Mouse (Mus musculus): ENCODE results near the gene Icmt. TPM values are rescaled to one million over a fixed set of nuclear protein-coding genes. Genes with fewer than 3 reads are reported as not detected.

The Icmt gene
- total RNA-seq, 2 experiments from 2014 or later, result 9.3 to 11.9 TPM

DNA sequence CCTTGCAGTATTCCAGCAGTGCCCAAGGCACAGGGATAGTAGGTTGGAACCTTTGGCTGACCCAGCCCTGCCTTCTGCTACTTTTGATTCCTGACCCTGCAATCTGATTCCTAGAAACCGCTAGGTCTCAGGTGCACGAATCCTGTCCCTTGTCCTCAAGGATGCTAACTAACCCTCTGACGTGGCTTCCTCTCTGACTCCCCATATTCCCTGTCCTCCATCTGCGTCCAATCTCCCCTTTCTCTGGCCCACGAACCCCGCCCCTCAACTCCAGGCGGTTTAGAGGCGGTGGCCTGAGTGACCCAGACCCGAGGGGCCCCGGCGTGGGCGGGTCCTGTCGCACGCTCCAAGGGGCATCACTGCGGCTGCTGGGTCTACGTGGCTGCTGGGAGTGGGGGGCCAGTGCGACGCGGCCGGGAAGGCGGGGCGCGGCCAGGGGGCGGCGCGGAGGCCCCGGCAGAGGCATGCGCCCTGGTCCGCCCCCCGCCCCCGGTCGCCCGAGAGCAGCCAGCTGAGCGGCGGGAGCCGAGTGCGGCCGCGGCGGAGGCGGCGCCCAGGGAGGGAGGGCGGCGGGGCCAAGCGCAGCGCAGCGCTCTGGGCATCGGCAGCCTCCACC, 23.3 kb upstream of the Icmt start, which contains the start of gene Gpr153:
TSS of gene Gpr153 (plus strand) at position 612 of the 616 bp plus-strand sequence.
- 0 out of 2 replicates have a peak, but pooled peaks have one; percentile 9 for ATAC-seq (ENCODE audit: poor library complexity, severe bottlenecking)

DNA sequence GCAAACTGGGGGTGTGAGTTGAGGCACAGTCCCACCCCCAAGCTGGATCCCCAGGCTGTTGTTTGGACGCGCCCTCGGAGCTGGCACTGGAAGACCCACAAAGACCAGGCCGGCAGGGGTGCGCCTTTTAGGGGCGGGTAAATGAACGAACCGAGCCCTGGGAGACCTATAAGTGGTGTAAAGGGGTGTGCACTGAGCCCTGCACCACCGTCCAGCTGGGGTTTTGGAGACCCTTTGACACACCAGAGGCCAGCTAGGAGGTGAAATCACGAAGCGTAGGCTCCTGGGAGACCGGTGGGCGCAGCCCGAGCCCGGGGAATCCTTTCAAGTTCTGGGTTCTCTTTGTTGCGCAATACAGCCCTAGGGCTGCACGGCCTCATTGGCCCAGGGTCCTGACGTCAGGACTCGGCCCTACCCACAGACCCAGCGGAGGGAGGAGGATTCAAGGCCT, 22.3 kb upstream of the Icmt start:
- ATAC-seq (ENCODE audit: poor library complexity, severe bottlenecking), result peak; percentile 50

DNA sequence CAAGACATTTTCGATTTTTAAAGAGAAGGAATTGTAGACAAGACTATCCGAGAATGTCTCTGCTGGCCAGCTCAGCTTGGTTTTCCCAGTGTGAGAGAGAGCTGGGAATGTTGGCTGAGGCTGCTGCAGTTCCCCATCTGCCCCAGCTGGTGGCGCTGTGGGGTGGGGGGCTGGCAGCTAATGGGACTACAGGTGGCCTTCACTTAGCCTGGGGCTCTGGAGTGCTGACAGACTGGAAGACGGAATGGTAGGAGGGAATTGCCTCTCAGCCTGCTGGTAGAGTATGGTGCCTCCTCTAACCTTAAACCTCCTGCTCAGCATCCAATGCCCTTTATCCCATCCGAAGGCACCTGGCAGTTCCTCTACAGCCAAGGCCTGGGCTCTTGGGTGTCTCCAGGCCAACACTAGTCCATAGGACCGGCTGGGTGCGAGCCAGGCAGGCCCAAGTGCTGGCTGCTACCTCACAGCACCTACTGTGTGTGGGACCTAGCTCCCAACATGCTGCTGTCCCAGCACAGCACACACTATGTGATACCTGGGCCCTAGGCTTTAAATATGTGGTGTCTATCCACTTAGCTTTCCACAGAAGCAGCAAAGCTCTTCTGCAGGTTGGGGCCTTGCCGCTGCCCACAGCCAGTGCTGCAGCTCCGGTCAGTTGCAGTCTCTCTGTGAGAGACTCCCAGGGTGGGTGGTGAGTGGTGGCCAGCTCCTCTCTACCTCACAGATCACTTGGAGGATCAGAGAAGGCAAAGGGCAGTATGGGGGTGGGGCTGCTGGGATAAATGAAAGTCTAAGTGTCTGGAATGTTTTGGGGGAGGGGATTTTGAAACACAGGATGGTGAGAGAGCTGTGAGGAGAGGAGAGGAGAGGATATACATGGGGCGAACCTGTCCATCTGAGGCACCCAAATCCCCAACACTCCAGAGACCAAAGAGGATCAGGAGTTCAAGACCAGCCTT, 20.4 kb upstream of the Icmt start:
- ATAC-seq (ENCODE audit: poor library complexity, severe bottlenecking), result no peak

DNA sequence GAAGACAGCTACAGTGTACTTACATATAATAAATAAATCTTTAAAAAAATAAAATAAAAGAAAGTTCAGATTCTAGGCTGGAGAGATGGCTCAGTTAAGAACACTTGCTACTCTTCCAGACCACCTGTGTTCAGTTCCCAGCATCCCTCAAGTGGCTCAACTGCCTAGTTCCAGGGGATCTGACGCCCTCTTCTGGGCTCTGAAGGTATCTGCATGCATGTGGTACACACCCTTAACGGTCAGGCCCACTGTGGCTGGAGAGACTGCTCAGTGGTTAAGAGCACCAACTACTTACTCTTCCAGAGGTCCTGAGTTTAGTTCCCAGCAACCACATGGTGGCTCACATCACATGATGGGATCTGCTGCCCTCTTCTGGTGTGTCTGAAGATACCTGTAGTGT, 19.1 kb upstream of the Icmt start:
- no peak for ATAC-seq (ENCODE audit: poor library complexity, severe bottlenecking)

DNA sequence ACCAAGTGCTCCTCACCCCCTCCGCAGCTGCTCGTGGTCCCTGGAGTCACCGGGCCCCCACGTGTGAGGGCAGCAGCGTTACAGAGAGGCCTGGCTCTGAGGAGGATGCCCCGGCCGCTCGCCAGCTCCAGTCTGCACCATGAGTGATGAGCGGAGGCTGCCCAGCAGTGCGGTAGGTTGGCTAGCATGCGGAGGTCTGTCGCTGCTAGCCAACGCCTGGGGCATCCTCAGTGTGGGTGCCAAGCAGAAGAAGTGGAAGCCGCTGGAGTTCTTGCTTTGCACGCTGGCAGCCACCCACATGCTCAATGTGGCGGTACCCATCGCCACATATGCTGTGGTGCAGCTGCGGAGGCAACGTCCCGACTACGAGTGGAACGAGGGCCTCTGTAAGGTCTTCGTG, 18.0 kb upstream of the Icmt start:
- ATAC-seq (ENCODE audit: poor library complexity, severe bottlenecking), result no peak

DNA sequence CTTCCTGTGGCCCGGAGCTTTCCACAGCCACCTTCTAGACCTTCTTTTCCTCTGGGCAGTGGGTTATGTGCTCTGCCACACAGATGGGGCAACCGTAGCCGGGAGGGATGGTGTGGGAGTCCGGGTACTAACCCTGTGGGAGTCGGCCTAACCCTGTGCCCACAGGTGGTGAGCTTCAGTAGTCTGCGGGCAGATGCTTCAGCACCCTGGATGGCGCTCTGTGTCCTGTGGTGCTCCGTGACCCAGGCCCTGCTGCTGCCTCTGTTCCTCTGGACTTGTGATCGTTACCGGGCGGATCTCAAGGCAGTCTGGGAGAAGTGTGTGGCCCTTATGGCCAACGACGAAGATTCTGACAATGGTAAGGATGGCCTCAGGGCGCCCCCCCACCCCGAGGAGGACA, 15.4 kb upstream of the Icmt start:
- ATAC-seq (ENCODE audit: poor library complexity, severe bottlenecking), result no peak

DNA sequence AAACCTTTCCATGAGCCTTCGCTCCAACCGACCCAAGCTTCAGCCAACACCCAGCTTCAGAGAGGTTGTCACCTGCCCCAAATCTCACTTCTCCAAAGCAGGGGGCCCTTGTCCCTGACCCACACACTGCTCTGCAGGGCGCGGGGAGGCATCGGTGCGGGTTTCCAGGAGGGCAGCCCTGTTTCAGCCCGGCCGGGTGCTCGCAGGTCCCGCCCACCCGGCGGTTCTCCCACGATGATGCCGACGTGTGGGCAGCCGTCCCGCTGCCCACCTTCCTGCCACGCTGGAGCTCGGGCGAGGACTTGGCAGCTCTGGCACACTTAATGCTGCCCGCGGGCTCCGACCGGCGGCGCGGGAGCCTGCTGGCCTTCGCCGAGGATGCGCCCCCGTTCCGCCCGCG, 14.3 kb upstream of the Icmt start:
- no peak for ATAC-seq (ENCODE audit: poor library complexity, severe bottlenecking)

DNA sequence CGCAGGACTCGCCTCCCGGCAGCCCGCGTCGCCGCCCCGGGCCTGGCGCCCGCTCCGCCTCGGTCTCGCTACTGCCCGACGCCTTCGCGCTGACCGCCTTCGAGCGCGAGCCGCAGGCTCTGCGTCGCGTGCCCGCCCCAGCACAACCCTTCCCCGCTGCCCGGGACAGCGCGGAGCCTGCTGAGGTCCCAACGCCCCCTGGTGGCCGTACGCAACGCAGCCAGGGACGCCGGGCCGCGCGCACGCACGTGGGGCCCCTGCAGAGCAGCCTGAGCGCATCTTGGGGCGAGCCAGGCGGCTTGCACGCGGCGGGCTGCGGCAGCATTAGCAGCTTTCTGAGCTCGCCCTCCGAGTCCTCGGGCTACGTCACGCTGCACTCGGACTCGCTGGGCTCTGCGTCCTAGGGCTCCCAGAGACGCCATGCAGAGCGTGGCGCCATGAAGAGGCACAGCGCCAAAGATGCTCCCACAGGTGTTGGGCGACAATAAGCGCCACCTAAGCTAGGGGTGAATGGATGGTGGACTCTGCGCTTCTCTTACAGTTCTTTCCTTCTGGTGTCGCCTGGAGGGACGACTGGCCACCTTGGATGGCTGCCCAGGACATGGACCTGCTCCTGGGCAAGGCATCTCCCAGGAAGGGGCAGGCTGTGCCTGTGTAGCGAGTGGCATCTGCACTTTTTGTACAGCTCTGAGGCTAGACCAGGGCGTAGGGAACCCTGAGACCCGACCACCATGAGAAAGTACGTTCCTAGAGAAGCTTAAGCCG, 13.7 kb upstream of the Icmt start:
- ATAC-seq (ENCODE audit: poor library complexity, severe bottlenecking), result peak; percentile 92

DNA sequence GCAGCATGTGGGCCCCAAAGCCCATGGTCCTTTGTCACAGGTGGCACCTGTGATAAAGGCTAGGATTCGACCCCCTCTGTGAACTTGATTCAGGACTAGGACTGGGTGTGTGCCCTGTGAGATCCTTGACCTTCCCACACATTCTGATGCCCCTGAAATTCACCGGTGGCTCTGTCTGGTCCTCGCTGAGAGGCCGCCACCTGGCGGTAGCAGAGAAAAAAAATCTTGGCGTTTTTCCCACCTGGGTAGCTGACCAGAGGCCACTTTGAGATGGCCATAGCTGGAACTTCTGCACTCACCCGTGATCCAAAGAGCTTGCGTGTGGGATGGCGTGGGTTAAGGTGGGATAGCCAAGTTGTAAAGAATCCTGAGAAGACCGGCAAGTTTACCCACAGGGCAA, 11.5 kb upstream of the Icmt start:
- ATAC-seq (ENCODE audit: poor library complexity, severe bottlenecking), result peak; percentile 47

DNA sequence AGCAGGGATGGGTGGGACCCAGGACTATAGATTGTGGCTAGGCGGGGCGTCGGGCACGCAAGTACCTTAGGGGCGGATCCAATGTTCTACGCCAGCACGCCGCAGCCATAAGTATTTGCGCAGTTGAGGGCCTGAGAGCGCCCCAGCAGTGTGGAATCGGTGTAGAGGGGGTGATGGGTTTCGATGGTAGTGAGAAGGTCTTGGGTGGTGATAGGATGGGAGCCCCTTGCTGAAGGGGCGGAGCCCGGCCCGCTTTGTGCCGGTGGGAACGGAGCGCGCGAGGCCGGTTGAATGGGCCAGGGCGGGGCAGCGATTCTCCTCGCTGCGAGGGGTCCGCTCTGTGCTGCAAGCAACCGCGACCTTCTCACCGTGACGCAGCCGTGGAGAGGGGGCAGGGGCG, 10.8 kb upstream of the Icmt start:
- no peak for ATAC-seq (ENCODE audit: poor library complexity, severe bottlenecking)

DNA sequence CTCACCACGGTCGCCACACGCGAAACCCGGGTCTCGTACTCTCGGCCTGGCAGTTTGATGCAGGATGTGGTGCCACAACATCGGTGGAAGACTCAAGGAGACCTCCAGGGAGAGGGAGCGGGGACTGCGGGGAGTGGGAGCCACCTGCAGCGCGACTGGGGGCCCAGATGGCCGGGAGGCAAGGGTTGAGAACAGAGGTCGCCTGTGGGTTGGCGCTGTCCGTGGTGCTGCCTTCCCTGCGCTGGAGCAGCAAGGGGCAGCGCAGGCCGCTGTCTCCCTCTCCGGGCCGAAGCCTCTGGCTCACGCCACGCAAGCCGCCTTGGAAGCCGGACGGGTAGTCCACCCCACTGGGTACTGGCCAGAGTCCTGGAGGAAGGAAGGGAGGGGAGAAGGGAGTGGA, 10.1 kb upstream of the Icmt start:
- peak; percentile 26; the same call in 1 of the 2 replicates for ATAC-seq (ENCODE audit: poor library complexity, severe bottlenecking)

DNA sequence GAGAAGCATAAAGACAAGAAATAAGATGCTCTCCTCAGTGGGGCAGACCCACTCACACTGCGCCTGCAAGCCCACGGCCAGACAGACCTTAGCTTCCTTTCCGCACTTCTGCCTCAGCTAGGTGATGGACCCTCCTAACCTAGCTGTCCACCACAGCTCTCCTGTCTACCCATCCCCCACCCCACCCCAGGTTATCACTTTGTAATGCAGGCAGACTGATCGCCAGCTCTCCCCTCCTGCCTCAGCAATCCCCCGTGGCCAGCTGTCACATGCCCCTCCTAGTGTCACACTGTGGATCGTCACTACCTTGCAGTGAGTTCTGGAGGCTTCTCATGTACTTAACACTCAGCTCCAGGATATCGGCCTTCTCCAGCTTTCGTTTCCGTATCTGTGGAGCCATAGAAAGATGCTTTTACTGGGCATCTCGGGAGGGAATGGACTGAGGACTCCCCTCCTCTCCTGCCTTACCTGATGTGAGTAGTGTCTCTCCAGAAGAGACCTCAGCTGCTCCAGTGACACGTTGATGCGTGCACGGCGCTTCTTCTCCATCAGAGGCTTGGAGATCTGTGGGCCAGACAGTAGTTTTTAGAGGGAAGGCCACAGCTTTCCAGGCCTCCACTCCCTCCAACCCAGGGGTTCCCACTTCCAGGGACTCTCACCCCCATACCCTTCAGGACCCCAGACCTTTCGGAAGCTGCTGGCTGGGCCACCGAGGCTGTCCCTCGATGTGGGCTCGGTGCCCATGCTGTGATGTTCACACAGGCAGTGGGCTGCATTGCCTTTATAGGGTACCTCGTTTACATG, 9.5 kb upstream of the Icmt start:
- ATAC-seq (ENCODE audit: poor library complexity, severe bottlenecking), result no peak

DNA sequence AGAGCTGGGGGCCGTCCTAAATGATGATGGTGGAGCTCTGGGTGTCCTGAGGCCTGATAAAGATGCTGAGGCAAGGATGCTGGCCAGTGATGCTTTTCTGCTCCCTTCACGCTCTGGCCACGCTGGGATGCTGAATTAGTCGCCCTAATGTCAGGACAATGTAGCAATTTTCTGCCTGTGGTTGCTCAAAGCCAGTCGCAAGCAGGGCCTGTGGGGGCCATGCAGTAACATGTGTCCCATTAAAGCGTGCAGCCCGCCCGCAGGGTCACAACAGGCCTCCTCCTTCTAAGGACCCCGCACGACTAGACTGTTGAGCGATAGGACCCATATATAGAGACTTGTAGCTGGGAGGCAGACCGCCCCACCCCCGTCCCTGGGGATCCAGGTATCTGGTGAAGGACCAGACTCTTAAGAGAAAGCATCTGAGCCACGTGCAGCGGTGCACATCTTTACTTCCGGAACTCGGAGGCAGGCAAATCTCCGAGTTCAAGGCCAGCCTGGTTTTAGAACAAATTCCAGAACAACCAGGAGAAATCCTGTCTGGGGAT, 8.6 kb upstream of the Icmt start:
- ATAC-seq (ENCODE audit: poor library complexity, severe bottlenecking), result no peak

DNA sequence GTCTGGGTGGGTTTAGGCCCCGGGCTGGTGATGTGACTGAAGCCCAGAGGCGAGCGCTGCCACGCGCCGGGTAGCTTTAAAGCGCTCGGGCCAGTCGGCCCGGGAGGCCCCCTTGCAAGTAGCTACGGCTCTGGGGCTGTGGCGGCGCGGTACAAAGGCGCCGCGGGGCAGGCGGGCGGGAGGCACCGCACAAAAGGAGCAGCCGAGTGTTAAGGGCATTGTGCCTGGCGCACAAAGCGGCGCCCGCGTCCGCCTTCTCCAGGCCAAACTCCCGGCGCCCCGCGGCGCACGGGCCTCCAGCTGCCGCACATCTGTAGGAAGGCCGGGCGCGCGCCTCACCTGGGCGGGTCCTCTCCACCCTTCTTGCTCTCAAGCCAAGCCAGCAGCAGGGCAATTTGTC, 6.6 kb upstream of the Icmt start:
- no peak for ATAC-seq (ENCODE audit: poor library complexity, severe bottlenecking)

DNA sequence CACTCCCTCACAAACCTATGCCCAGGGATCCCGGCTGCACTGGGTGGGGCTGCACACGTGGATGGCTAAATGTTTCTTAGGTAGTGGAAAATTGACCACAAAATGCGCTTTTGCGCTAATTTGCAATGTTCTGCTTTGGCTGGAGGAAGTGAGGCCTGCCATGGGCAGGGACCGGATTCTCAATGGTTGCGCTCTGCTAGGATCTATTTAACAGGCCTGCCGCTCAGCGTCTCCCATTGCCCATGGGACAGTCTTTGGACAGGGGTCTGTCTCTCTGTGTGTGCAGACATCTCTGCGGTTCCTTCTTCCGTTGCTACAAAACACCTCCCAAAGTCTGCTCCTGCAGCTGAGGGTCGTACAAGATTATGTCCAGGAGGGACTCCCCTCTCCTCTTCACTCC, 6.0 kb upstream of the Icmt start:
- 0 out of 2 replicates have a peak, but pooled peaks have one; percentile 7 for ATAC-seq (ENCODE audit: poor library complexity, severe bottlenecking)

DNA sequence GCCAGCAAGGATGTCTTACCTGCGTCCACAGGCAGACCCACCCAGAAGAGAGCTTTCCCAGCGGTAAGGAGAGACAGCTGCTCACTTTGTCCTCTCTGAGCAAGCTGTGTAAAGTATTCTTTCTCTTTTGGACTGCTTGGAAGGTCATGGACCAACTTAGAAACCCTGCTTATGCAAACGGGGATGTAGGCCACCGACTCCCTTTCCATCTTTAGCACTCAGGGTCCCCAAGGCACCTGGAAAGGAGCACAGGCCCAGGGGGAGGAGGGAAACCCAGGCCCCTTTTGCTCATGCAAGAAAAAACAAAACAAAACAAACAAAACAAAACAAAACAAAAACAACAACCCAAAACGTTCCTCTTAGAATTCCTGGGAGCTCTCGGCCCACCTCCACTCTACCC, 5.5 kb upstream of the Icmt start, which contains the start of gene Hes3:
TSS of gene Hes3 (minus strand) at position 101 of the 400 bp plus-strand sequence.
- no peak for ATAC-seq (ENCODE audit: poor library complexity, severe bottlenecking)

DNA sequence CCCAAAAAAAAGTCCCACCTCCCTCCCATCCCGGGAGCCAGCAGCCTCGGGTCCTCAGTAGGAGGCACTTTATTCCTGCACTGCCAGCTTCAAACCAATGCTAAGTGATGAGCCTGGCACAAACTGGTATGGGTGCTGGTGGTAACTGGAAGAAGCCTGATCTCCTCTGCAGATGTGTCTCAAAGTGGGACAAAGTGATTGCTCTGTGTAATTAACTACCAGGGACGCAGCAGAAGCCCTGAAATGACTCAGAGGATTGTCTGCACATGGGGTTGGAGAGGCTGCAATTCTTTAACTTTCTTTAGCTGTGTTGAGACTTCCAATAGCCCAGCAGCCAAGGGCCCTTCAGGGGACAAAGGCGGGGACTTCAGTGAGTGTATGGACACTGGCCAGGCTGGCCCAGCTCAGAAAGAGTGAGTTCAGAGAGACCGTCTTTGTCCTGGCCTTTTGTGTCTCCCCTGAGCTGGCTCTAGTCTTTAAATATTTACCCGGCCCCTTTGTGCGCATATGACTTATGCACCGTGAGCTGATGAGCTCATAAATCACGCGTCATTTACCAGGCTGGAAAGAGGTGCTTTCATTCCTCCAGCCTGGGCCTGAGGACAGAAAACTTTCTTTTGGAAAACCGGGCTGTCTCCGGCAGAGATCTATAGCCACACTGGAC, 4.8 kb upstream of the Icmt start:
- no peak for ATAC-seq (ENCODE audit: poor library complexity, severe bottlenecking)

DNA sequence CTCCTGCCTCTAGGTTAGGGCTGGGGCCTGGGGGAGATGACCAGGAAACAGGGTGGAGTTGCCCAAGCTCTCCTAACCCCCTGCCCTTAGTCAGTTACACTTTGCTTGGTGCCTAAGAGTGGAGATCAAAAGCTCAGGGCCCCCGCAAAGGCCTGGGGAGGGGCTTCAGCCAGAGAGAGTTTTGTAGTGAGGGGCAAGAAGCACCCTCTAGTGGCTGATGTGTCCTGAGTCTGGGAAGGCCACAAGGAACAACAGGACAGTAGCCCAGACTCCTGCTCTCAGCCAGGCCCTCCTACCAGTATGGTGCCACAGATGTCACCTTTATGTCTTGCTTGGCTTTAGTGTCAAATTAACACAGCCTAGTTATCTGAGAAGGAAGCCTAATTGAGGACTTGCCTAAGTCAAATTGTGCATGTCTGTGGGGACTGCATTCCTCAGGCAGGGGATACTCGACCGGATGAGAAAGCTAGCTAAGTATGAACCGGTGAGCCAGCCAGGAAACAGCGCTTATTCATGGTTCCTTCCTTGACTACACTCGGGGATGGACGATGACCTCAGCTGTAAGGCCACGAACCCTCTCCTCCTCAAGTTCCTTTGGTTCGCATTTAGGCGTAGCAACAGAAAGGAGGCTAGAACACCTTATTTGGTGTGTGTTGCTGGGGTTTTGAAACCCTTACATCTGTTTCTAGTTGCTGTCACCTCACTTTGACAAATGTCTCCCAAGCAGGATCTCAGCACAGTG, 2.7 kb upstream of the Icmt start:
- no peak for ATAC-seq (ENCODE audit: poor library complexity, severe bottlenecking)

DNA sequence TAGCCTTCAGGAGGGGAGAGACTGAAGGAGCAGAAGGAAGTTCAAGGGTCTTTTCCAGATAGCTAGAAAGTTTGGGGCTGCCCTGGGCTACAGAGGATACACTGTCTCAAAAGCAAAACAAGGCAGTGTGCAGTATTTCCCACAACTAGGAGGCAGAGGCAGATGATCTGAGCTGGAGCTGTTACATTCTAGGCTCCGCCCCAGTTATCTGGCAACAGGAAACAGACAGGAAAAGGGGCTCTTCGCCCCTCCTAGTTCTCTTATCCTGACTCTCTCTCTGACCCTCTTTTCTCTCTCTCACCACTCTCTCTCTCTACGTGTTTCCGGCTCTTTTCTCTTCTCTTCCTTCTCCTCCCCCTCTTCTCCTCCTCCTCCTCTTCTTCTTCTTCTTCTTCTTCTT, 1.1 kb upstream of the Icmt start:
- no peak for ATAC-seq (ENCODE audit: poor library complexity, severe bottlenecking)

Measured in megakaryocyte, adult 5-6 weeks (primary cell).